Mouse (Mus musculus): ENCODE data around the gene Oas1c. TPM values are rescaled to one million over a fixed set of nuclear protein-coding genes. Genes with fewer than 3 reads are reported as not detected.

Gene Oas1c
- polyA plus RNA-seq, 1 experiment from 2014 or later: 0.65 TPM

Small RNAs within 50 kb of the gene (microRNA-seq; reads per million reads assigned to microRNA genes)
- not detected for gene Gm22907 (ENCODE audit: borderline number of aligned reads)

Other genes with a start within 250 kb of the Oas1c start
- gene Tpcn1, start 223.8 kb downstream of the Oas1c start, polyA plus RNA-seq (2015; fragmentation: Nextera tagmentation; extraction: Ambion mirVana): 28.4 and 28.6 TPM in 2 replicates
- 1.9 and 3.2 TPM in 2 replicates for gene Iqcd, start 223.5 kb downstream of the Oas1c start, polyA plus RNA-seq (2015; fragmentation: Nextera tagmentation; extraction: Ambion mirVana)
- 15.5 and 15.8 TPM in 2 replicates for gene Rita1, start 199.9 kb downstream of the Oas1c start, polyA plus RNA-seq (2015; fragmentation: Nextera tagmentation; extraction: Ambion mirVana)
- 43.4 and 44.5 TPM in 2 replicates for gene Ddx54, start 199.8 kb downstream of the Oas1c start, polyA plus RNA-seq (2015; fragmentation: Nextera tagmentation; extraction: Ambion mirVana)
- gene Cfap73, start 178.3 kb downstream of the Oas1c start, polyA plus RNA-seq (2015; fragmentation: Nextera tagmentation; extraction: Ambion mirVana): 0.92 and 2.5 TPM in 2 replicates
- gene Rasal1, start 163.7 kb downstream of the Oas1c start, polyA plus RNA-seq (2015; fragmentation: Nextera tagmentation; extraction: Ambion mirVana): 1.2 and 1.3 TPM in 2 replicates
- 6.2 and 7.7 TPM in 2 replicates for gene Dtx1, start 100.6 kb downstream of the Oas1c start, polyA plus RNA-seq (2015; fragmentation: Nextera tagmentation; extraction: Ambion mirVana)
- gene Oas2, start 62.7 kb downstream of the Oas1c start, polyA plus RNA-seq (2015; fragmentation: Nextera tagmentation; extraction: Ambion mirVana): 0.72 and 1.3 TPM in 2 replicates
- gene Oas3, start 34.9 kb downstream of the Oas1c start, polyA plus RNA-seq (2015; fragmentation: Nextera tagmentation; extraction: Ambion mirVana): 0.13 and 0.14 TPM in 2 replicates
- gene Oas1e, start 17.0 kb downstream of the Oas1c start, polyA plus RNA-seq (2015; fragmentation: Nextera tagmentation; extraction: Ambion mirVana): not detected in 2 replicates
- 1.0 and 1.3 TPM in 2 replicates for gene Oas1f, start 34.9 kb upstream of the Oas1c start, polyA plus RNA-seq (2015; fragmentation: Nextera tagmentation; extraction: Ambion mirVana)
- not detected in 2 replicates for gene Oas1h, start 48.9 kb upstream of the Oas1c start, polyA plus RNA-seq (2015; fragmentation: Nextera tagmentation; extraction: Ambion mirVana)
- 0.95 and 1.1 TPM in 2 replicates for gene Oas1g, start 75.1 kb upstream of the Oas1c start, polyA plus RNA-seq (2015; fragmentation: Nextera tagmentation; extraction: Ambion mirVana)
- 2.2 and 2.7 TPM in 2 replicates for gene Oas1a, start 95.0 kb upstream of the Oas1c start, polyA plus RNA-seq (2015; fragmentation: Nextera tagmentation; extraction: Ambion mirVana)
- not detected in 2 replicates for gene Oas1d, start 102.0 kb upstream of the Oas1c start, polyA plus RNA-seq (2015; fragmentation: Nextera tagmentation; extraction: Ambion mirVana)
- 0.19 TPM in 1 of 2 replicates, not detected in the other for gene Rph3a, start 197.6 kb upstream of the Oas1c start, polyA plus RNA-seq (2015; fragmentation: Nextera tagmentation; extraction: Ambion mirVana)